Mouse (Mus musculus) large intestine, adult 2 months (tissue): ENCODE data around the gene Tex9. TPM values are rescaled to one million over a fixed set of nuclear protein-coding genes. Genes with fewer than 3 reads are reported as not detected.
"Not testable (repeated sequence)": the region's sequence is repeated elsewhere in the genome, so short reads cannot be mapped to it uniquely, and the experiment has no call there.

ENCODE experiments used
- DNase-seq: peaks from one replicate; pipeline ENCODE4 v3.0.0-alpha.2; 2012; ENCODE audit warnings: low read depth, low spot score
- WGBS: fragments of 180-500 bp; shearing (Covaris S2); methylation state at CpG from one replicate; pipeline ENCODE4 v1.1.7; 2018; 5-methylcytosine and 5-hydroxymethylcytosine counted together
- polyA plus RNA-seq: library from polyadenylated mRNA; depleted of rRNA; stranded (reverse); fragments of >200 nt; gene quantifications from 2 replicates; pipeline ENCODE4 v1.2.3, GENCODE M21; 2012; rRNA removed

The Tex9 gene
- polyA plus RNA-seq, 1 experiment: 0.97 TPM

GRCm38 (mm10) chr9:72403421-72403820, 88.6 kb downstream of the Tex9 start:
- no peak for DNase-seq

GRCm38 (mm10) chr9:72401769-72402168, 90.2 kb downstream of the Tex9 start:
- not testable (repeated sequence) for DNase-seq
- 74% methylated on average over 4 of the region's 4 CpGs for WGBS

More at GRCm38 (mm10) chr9:72403421-72403820, 88.6 kb downstream of the Tex9 start:
- 76% methylated on average over 6 of the region's 6 CpGs for WGBS

Other genes with a start within 250 kb of the Tex9 start
- gene Zfp280d, start 217.4 kb downstream of the Tex9 start, polyA plus RNA-seq: 5.0 and 6.7 TPM in 2 replicates
- 0.40 and 0.43 TPM in 2 replicates for gene Mns1, start 54.2 kb downstream of the Tex9 start, polyA plus RNA-seq
- gene Rfx7, start 40.0 kb upstream of the Tex9 start, polyA plus RNA-seq: 4.5 and 8.2 TPM in 2 replicates
- 48.0 and 64.1 TPM in 2 replicates for gene Nedd4, start 170.1 kb upstream of the Tex9 start, polyA plus RNA-seq